In the genomic region with DNA sequence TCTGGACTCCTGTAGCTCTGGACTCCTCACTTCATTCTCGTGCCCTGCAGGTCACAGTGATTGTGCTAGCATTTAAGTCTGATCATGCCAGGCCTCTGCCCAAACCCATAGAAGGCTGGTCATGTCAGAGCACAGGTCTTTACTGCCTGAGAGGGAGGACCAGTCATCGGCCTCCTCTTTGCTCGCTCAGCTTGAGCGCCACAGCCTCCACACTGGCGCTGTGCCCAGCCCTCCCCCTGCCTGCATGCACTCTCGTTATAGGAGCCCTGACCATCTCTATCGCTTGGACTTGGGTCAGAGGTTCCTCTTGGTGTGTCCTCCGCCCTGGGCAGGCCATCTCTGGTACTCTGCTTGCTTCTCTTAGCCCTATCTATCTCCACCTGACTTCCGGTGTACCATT, we compare ENCODE assay signal across 10 mouse cellular contexts.
DNase-seq lines count a peak whose midpoint lies in the region; ATAC-seq and TF ChIP-seq lines count a peak whose summit lies in the region.
"Had no signal": no experiment of that assay in that cellular context is flagged by ENCODE, and none has a peak within 500 bp of the region (broad histone marks: within the 10 kb centered on the region; RNA-seq: fewer than 3 reads in every experiment).

No protein-coding gene starts in this region.

- H3K9me3 ChIP-seq in lung, embryonic 14.5 days (ENCODE audit: low read depth, low read length), result no peaks in the 10 kb centered on the region
- H3K9me3 ChIP-seq: heart, embryonic 13.5 days; stomach, embryonic 15.5 days had no signal

- peak; percentile 62 for ATAC-seq in lung, embryonic 14.5 days (ENCODE audit: insufficient read depth)
- no peak for ATAC-seq in inflammation-experienced regulatory T-cells, adult 6 months

- H3K27me3 ChIP-seq in lung, embryonic 14.5 days (ENCODE audit: insufficient read depth, low read length), result no peaks in the 10 kb centered on the region
- H3K27me3 ChIP-seq: stomach, embryonic 15.5 days had no signal

- no peak overlapping the region for H3K27ac ChIP-seq in lung, embryonic 14.5 days (ENCODE audit: low read depth)
- H3K27ac ChIP-seq: heart, embryonic 13.5 days; stomach, embryonic 15.5 days had no signal

- H3K4me3 ChIP-seq in lung, embryonic 14.5 days (ENCODE audit: low read depth, low read length), result no peak overlapping the region
- H3K4me3 ChIP-seq: heart, embryonic 13.5 days; stomach, embryonic 15.5 days had no signal

- H3K36me3 ChIP-seq in lung, embryonic 14.5 days (ENCODE audit: insufficient read depth), result no peaks in the 10 kb centered on the region
- H3K36me3 ChIP-seq: heart, embryonic 13.5 days; stomach, embryonic 15.5 days had no signal

- H3K4me1 ChIP-seq in lung, embryonic 14.5 days (ENCODE audit: insufficient read depth), result 0 out of 2 replicates have a peak, but pooled peaks cover 6% of the 10 kb centered on the region
- H3K4me1 ChIP-seq: stomach, embryonic 15.5 days had no signal

- 37% methylated on average over 9 of the region's 9 CpGs for WGBS in lung, embryonic 14.5 days

- H3K4me2 ChIP-seq in lung, embryonic 14.5 days, result 0 out of 2 replicates have a peak overlapping the region, but pooled peaks have one; percentile 14
- H3K4me2 ChIP-seq: heart, embryonic 13.5 days; stomach, embryonic 15.5 days had no signal

- DNase-seq in cerebellum, postnatal 25 days, result peak; percentile 53 to 72
- DNase-seq in cerebellum, adult 9-10 months, result no peak
- peak; percentile 74 for DNase-seq in lung, embryonic 14.5 days
- DNase-seq in lung, adult 18-20 months, result no peak
- DNase-seq in gastrocnemius, postnatal 4 days (ENCODE audit: low spot score in 2 of 2), result peak; percentile 34 to 57
- peak; percentile 51 for DNase-seq in lung, postnatal 10 days
- DNase-seq in yolk sac, embryonic 10.5 days (ENCODE audit: low spot score), result no peak

- no peak for TF ChIP-seq CTCF in lung, embryonic 14.5 days (IDR thresholded peaks at IDR 0.05; ENCODE audit: low read depth)

- no peak overlapping the region for H3K9ac ChIP-seq in lung, embryonic 14.5 days
- H3K9ac ChIP-seq: heart, embryonic 13.5 days; stomach, embryonic 15.5 days had no signal

Comparison
In these comparisons a context has a peak if more than half of its experiments do, and no peak if none do; other contexts are left out.
1. DNase-seq: peak in cerebellum, postnatal 25 days (2 of 2), lung, embryonic 14.5 days (single experiment), gastrocnemius, postnatal 4 days (2 of 2) and lung, postnatal 10 days (single experiment); none in cerebellum, adult 9-10 months (single experiment), lung, adult 18-20 months (0 of 2) and yolk sac, embryonic 10.5 days (single experiment).